Mouse (Mus musculus) CH12.LX (cell line): ENCODE measurements around the gene Numb. TPM values are rescaled to one million over a fixed set of nuclear protein-coding genes. Genes with fewer than 3 reads are reported as not detected.

Experiments
- DNase-seq: peaks from one replicate; pipeline ENCODE4 v3.0.0-alpha.2; 2013; ENCODE audit errors: extremely low read depth
- H3K27ac ChIP-seq: 2 replicates; pipeline ENCODE4 v1.5.1; 2012; ENCODE audit warnings: low read depth, mild to moderate bottlenecking, control low read depth, moderate library complexity; ENCODE audit not compliant: insufficient read depth
- H3K27me3 ChIP-seq: replicated peaks from 2 replicates; pipeline ENCODE3; 2012; ENCODE audit warnings: inconsistent platforms
- H3K36me3 ChIP-seq, 2 experiments: replicated peaks in 1 of 2; 2 replicates each; pipeline versions ENCODE3 to v1.6.1; 2012; ENCODE audit warnings: inconsistent platforms in 1 of 2, low read length in 1 of 2, mild to moderate bottlenecking in 1 of 2, mixed read lengths in 1 of 2, moderate library complexity in 1 of 2; ENCODE audit not compliant: control insufficient read depth in 1 of 2, insufficient read depth in 1 of 2
- H3K4me1 ChIP-seq, 2 experiments: 2 replicates each; pipeline ENCODE4 v1.6.1; 2012; ENCODE audit warnings: inconsistent platforms in 1 of 2, moderate library complexity in 1 of 2; ENCODE audit not compliant: insufficient read depth in 2 of 2, control insufficient read depth in 1 of 2
- H3K4me2 ChIP-seq: 2 replicates; pipeline ENCODE4 v1.6.1; 2012; ENCODE audit warnings: low read depth, mild to moderate bottlenecking, control low read depth; ENCODE audit not compliant: poor library complexity, insufficient read depth, severe bottlenecking
- H3K4me3 ChIP-seq, 3 experiments: fragments of 150-350 bp in 1 of 3; sonication (generic) in 1 of 3; replicated peaks in 1 of 3; 2 replicates each; pipeline versions ENCODE3 to v1.5.1; 2011 to 2012; ENCODE audit warnings: low read depth in 2 of 3, low read length in 2 of 3, mild to moderate bottlenecking in 2 of 3, moderate library complexity in 2 of 3, control low read depth in 1 of 3, improper control_type of control experiment in 1 of 3, inconsistent platforms in 1 of 3, mixed read lengths in 1 of 3; ENCODE audit not compliant: poor library complexity in 1 of 3
- H3K79me2 ChIP-seq: replicated peaks from 2 replicates; pipeline ENCODE4 v1.6.1; 2012; ENCODE audit warnings: mild to moderate bottlenecking, moderate library complexity; ENCODE audit not compliant: control insufficient read depth, poor library complexity, insufficient read depth, severe bottlenecking; ENCODE audit errors: extremely low read depth
- H3K9ac ChIP-seq: 2 replicates; pipeline ENCODE4 v1.6.1; 2012; ENCODE audit warnings: low read depth, mild to moderate bottlenecking, control low read depth, moderate library complexity; ENCODE audit not compliant: insufficient read depth
- H3K9me3 ChIP-seq: replicated peaks from 2 replicates; pipeline ENCODE3; 2012; ENCODE audit warnings: low read length, inconsistent platforms, mixed read lengths
- ELF1 ChIP-seq: IDR thresholded peaks from 2 replicates; pipeline ENCODE4 v1.6.1; 2014; ENCODE audit warnings: low read depth, mild to moderate bottlenecking, inconsistent platforms, low read length, improper control_type of control experiment
- ETS1 ChIP-seq: conservative IDR thresholded peaks from 2 replicates; pipeline ENCODE4 v1.6.1; 2012; ENCODE audit warnings: low read depth, mild to moderate bottlenecking, inconsistent platforms, low read length, improper control_type of control experiment, moderate library complexity
- JUND ChIP-seq: conservative IDR thresholded peaks from 2 replicates; pipeline ENCODE4 v1.6.1; 2011; ENCODE audit warnings: low read depth, low read length, improper control_type of control experiment
- MAX ChIP-seq: IDR thresholded peaks from 2 replicates; pipeline ENCODE4 v1.6.1; 2011; ENCODE audit warnings: low read length, improper control_type of control experiment
- MAZ ChIP-seq: IDR thresholded peaks from 2 replicates; pipeline ENCODE4 v1.6.1; 2012; ENCODE audit warnings: low read depth, mild to moderate bottlenecking, inconsistent platforms, low read length, improper control_type of control experiment, moderate library complexity
- MXI1 ChIP-seq: IDR thresholded peaks from 2 replicates; pipeline ENCODE4 v1.6.1; 2011; ENCODE audit warnings: mild to moderate bottlenecking, low read depth, low read length, improper control_type of control experiment
- NELFE ChIP-seq: IDR thresholded peaks from 2 replicates; pipeline ENCODE4 v1.6.1; 2011; ENCODE audit warnings: low read depth, low read length, improper control_type of control experiment
- NRF1 ChIP-seq: IDR thresholded peaks from 2 replicates; pipeline ENCODE4 v1.6.1; 2014; ENCODE audit warnings: low read depth, mild to moderate bottlenecking, inconsistent platforms, low read length, improper control_type of control experiment, moderate library complexity
- PAX5 ChIP-seq: IDR thresholded peaks from 2 replicates; pipeline ENCODE4 v1.6.1; 2012; ENCODE audit warnings: low read length, inconsistent platforms, mixed read lengths
- POLR2A ChIP-seq: IDR thresholded peaks from 2 replicates; pipeline ENCODE4 v1.6.1; 2011; ENCODE audit warnings: low read depth, mild to moderate bottlenecking, improper control_type of control experiment, low read length
- POLR2AphosphoS2 ChIP-seq: IDR thresholded peaks from 2 replicates; pipeline ENCODE4 v1.6.1; 2011; ENCODE audit warnings: low read depth, low read length, improper control_type of control experiment
- RCOR1 ChIP-seq: conservative IDR thresholded peaks from 2 replicates; pipeline ENCODE4 v1.6.1; 2012; ENCODE audit warnings: low read depth, mild to moderate bottlenecking, inconsistent platforms, low read length, improper control_type of control experiment
- SMC3 ChIP-seq: IDR thresholded peaks from 2 replicates; pipeline ENCODE4 v1.6.1; 2011; ENCODE audit warnings: low read depth, low read length, improper control_type of control experiment
- TBP ChIP-seq: conservative IDR thresholded peaks from 2 replicates; pipeline ENCODE4 v1.6.1; 2011; ENCODE audit warnings: low read depth, low read length, improper control_type of control experiment
- UBTF ChIP-seq: IDR thresholded peaks from 2 replicates; pipeline ENCODE4 v1.6.1; 2012; ENCODE audit warnings: low read depth, mild to moderate bottlenecking, inconsistent platforms, low read length, improper control_type of control experiment, moderate library complexity
- ZC3H11A ChIP-seq: IDR thresholded peaks from 2 replicates; pipeline ENCODE4 v1.6.1; 2012; ENCODE audit warnings: low read depth, mild to moderate bottlenecking, inconsistent platforms, low read length, improper control_type of control experiment
- ZMIZ1 ChIP-seq: IDR thresholded peaks from 2 replicates; pipeline ENCODE4 v1.6.1; 2012; ENCODE audit warnings: low read depth, mild to moderate bottlenecking, inconsistent platforms, low read length, improper control_type of control experiment
- dilution Hi-C: fragments of 300-500 bp; cut with MboI; formaldehyde crosslinking; loops from 2 replicates; pipeline ENCODE4 v1.14.3; 2020; ENCODE audit warnings: low sequenced_read_pairs; ENCODE audit not compliant: extremely low pct_unique_long_range_greater_than_20kb, extremely low pct_ligation_motif_present
- in situ Hi-C: fragments of 300-500 bp; cut with MboI; formaldehyde crosslinking; loops from 3 replicates; pipeline ENCODE4 v1.14.3; 2019; ENCODE audit warnings: low sequenced_read_pairs, low pct_ligation_motif_present, low pct_unique_long_range_greater_than_20kb, mixed read lengths
- polyA plus RNA-seq: library from polyadenylated mRNA; unstranded; fragments of >175 nt; gene quantifications from 2 replicates; pipeline ENCODE4 v1.2.1, GENCODE M21; 2012; ENCODE audit warnings: low read depth; ENCODE audit not compliant: insufficient read length
- total RNA-seq, 2 experiments: library from RNA; depleted of rRNA; stranded (reverse); fragments of 300-350 nt in 1 of 2; fragments of >200 nt in 1 of 2; gene quantifications; 2 replicates each; pipeline ENCODE4 v1.2.3; 2012 to 2014

Numb gene
- total and polyA plus RNA-seq, 3 experiments = 5.3 to 6.9 (median 5.7) TPM

DNA sequence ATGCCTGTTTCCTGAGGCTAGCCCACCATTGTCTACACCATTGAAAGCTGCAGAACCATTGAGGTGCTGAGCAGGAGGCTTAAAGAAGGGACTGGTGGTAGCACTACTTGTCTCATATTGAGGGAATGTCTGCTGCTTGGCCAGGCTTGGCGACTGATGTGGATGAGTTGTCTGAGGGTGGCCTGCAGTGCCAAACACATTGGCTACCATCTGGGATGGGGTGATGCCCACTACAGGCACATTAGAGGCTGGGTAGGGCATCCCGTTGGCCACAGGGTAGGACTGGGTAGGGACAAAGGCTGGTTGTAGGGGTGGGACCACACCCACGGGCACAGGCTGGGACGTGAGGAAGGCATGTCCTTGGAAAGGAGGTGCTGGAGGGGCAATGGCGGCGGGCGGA, 126.1 kb downstream of the Numb start:
- dilution Hi-C loops = no loop called here

DNA sequence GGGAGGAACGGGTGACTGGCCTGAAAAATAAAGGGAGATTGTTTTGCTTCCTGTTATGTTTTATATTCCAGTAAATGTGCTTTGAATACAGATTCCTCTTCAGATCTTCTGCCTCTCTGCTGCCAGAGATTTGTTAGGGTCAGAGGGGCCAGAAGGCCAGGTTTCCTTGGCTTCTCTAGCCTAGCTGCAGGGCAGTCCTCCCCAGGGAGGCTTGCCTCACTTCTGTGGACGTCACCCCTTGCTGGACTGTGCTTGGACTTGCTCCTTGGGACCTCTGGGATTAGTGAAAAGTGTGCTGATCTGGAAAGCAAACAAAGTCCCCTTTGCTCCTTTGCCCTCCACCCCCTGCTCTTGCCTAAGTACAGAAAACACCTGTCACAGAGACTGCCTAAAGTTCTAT, 126.7 kb downstream of the Numb start:
- H3K4me1 ChIP-seq = no peaks in the 10 kb centered on the region; a peak in 1 of 4 replicates
- peaks cover 29 to 67% of the 10 kb centered on the region in 2 experiments for H3K36me3 ChIP-seq
- in situ Hi-C loops = loop anchor here (25.0 kb wide), 1 partner anchor 267 kb away; the partner anchor contains the start of genes Acot3 and Acot5
- no peaks in the 10 kb centered on the region for H3K9me3 ChIP-seq
- DNase-seq = no peak
- H3K4me3 ChIP-seq = no peak overlapping the region
- no peak overlapping the region for H3K9ac ChIP-seq
- TF ChIP-seq MAX (no peak), POLR2AphosphoS2 (no peak), PAX5 (no peak), ZMIZ1 (no peak), ZC3H11A (no peak)
- dilution Hi-C loops = no loop called here
- no peak overlapping the region for H3K4me2 ChIP-seq
- no peaks in the 10 kb centered on the region for H3K27me3 ChIP-seq
- no peaks in the 10 kb centered on the region for H3K79me2 ChIP-seq
- no peak overlapping the region for H3K27ac ChIP-seq

More for the DNA sequence above, 126.1 kb downstream of the Numb start:
- Histone ChIP-seq H3K4me1 (no peaks in the 10 kb centered on the region; a peak in 1 of 4 replicates), H3K27ac (no peak overlapping the region), H3K4me3 (no peak overlapping the region), H3K27me3 (no peaks in the 10 kb centered on the region), H3K9me3 (no peaks in the 10 kb centered on the region), H3K9ac (no peak overlapping the region), H3K79me2 (no peaks in the 10 kb centered on the region), H3K36me3 (peaks cover 32 to 72% of the 10 kb centered on the region in 2 experiments), H3K4me2 (no peak overlapping the region)
- no peak for DNase-seq
- no peak for TF ChIP-seq PAX5
- TF ChIP-seq JUND = no peak
- TF ChIP-seq POLR2A = no peak
- no peak for TF ChIP-seq SMC3
- TF ChIP-seq TBP = no peak
- in situ Hi-C loops = loop anchor here (25.0 kb wide), 1 partner anchor 267 kb away; the partner anchor contains the start of genes Acot3 and Acot5

DNA sequence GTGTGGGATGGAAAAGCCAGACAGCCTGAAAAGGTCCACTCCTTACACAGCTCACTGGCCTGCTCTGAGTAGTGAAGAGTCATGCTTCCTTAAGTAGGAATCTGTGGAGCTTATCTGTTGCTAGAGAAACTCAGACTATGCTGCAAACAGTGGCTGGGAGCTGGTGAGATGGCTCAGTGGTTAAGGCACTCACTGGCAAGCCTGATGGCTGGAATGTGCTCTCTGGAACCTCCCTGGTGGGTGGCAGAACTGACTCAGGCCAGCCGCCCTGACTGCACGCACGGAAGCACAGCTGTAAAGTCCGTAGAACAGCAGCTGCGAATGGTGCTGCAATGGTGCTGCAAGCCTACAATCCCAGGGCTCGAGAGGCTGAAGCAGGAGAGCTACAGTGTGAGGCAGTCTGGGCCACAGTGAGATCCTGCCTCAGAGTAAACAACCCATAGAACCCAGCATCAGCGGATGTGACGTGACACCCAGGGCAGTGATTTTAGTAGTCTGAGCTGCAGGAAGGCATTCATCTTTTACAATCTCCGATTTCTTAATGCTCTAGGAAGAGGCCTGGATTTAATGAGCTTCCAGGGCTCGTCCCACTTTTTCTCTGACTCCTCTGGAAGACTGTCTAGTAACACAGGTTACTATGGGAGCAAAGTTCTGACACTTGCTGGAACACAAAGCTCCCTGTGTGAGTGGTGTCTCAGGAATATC, 128.9 kb downstream of the Numb start:
- Histone ChIP-seq H3K9ac (no peak overlapping the region), H3K27ac (no peak overlapping the region), H3K79me2 (no peaks in the 10 kb centered on the region), H3K27me3 (no peaks in the 10 kb centered on the region), H3K36me3 (peaks cover 24 to 48% of the 10 kb centered on the region in 2 experiments), H3K4me3 (no peak overlapping the region), H3K9me3 (no peaks in the 10 kb centered on the region), H3K4me2 (no peak overlapping the region), H3K4me1 (no peaks in the 10 kb centered on the region; a peak in 1 of 4 replicates)
- TF ChIP-seq ETS1 (no peak), ZC3H11A (no peak), ELF1 (no peak), UBTF (no peak), NRF1 (no peak), MXI1 (no peak), RCOR1 (no peak), NELFE (no peak), MAZ (no peak)
- in situ Hi-C loops = loop anchor here (25.0 kb wide), 1 partner anchor 269 kb away; the partner anchor contains the start of genes Acot3 and Acot5
- dilution Hi-C loops = no loop called here
- DNase-seq = no peak
